Mouse (Mus musculus): ENCODE measurements around the gene Slc35e3.
"Not testable (repeated sequence)": the region's sequence is repeated elsewhere in the genome, so short reads cannot be mapped to it uniquely, and the experiment has no call there.

Gene Slc35e3

DNA sequence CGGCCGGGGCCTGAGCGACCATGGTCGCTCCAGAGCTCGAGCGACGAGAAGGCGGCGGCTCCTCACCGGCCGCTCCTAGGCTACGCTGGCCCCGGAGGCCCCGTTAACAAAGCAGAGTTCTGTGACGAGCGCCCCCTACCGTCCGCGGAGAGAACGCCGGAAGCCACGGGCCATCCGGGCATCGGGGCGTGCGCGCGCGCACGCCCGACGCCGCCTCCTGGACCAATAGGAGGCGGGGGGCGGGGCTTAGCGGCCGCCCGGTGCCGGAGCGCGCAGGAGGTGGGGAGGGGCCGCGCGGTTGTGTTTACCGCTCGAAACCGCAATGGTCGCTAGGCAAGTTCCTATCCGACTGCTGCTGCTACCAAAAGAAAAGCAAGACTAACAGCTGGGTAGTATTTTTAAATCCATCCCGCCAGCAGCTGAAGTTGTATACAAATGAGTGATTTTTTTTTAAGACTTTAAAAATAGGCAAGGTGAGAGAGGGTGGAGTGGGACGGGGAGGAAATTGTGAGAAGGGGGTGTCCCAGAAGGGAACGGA is 35.5 kb downstream of the Slc35e3 start, which contains the start of gene Mdm2:
Gene Mdm2 (minus strand): TSS at position 155 of the 538 bp plus-strand sequence.
- DNase-seq = peak; percentile 94

- peak; percentile 84 for DNase-seq
These were observed 36.1 kb downstream of the Slc35e3 start for GRCm38 (mm10) chr10:117709930-117710603.

- DNase-seq = no peak
These were observed 36.8 kb downstream of the Slc35e3 start for GRCm38 (mm10) chr10:117709326-117709830.

DNA sequence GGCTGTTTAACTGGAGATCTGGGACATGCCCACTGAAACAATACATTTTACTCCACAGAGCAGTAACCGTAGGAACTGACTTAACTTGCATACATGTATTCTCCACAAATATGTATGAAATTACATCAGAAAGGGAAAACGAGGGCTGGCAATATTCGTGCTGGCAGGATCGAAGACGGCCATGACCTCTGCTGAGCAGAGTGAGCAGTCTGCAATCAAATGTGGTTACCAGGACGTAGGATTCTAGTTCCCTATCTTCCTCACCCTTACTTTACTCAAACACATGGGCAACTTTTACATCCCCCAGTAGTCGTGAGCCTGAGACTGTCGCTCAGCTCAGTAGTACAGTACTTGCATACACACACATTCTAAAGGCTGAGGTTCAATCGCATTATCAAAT is 37.3 kb downstream of the Slc35e3 start:
- no peak for DNase-seq

GRCm38 (mm10) chr10:117708376-117708775 is 37.8 kb downstream of the Slc35e3 start:
- no peak for DNase-seq

DNA sequence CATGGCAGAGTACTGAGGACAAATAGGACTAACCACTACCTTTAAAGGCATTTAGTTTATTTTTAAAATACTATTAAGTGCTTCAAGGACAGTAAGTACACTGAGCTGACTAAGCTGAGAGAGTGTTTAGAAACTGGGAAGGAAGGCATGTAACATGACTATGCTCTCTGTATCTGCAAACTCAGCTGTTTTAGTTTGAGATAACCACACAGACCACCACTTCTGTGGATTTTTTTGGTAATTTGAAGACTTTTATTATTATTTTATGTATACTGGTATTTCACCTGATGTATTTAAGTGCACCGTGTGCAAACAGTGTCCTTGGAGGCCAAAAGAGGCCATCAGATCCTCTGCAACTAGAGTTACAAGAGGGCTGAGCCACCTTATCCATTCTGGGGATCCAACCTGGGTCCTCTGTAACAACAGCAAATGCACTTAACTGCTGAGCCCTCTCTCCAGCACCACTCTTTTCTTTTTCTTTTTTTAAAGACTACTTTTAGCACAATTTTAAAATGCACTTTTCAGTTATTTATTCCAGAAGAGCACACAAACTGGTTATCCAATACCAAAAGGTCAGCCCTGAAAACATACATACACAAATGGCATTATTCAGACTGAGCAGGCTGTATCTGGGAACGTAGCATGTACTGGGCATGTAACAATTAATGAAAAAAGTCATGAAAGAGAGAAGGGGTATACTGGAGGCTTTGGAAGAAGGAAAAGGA is 38.9 kb downstream of the Slc35e3 start:
- DNase-seq = no peak

- DNase-seq = no peak
These were observed 39.7 kb downstream of the Slc35e3 start for GRCm38 (mm10) chr10:117706440-117706839.

- no peak for DNase-seq
These were observed 40.4 kb downstream of the Slc35e3 start for GRCm38 (mm10) chr10:117705806-117706205.

GRCm38 (mm10) chr10:117704964-117705335 is 41.2 kb downstream of the Slc35e3 start:
- no peak for DNase-seq

DNA sequence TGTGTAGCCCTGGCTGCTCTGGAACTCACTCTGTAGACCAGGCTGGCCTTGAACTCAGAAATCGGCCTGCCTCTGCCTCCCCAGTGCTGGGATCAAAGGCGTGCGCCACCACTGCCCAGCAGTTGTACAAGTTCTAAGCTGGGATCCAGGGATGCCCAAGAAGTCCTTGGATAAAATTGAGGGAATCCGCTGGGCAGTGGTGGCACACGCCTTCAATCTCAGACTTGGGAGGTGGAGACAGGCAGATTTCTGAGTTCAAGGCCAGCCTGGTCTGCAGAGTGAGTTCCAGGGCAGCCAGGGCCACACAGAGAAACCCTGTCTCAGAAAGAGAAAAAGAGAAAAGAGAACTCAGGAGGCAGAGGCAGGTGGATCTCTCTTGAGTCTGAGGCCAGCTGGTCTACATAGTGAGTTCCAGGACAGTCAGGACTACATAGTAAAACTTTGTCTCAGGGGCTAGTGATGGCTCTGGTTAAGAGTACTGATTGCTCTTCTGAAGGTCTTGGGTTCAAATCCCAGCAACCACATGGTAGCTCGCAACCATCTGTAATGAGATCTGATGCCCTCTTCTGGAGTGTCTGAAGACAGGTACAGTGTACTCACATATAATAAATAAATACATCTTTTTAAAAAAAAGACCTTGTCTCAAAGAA is 41.7 kb downstream of the Slc35e3 start:
- not testable (repeated sequence) for DNase-seq

DNA sequence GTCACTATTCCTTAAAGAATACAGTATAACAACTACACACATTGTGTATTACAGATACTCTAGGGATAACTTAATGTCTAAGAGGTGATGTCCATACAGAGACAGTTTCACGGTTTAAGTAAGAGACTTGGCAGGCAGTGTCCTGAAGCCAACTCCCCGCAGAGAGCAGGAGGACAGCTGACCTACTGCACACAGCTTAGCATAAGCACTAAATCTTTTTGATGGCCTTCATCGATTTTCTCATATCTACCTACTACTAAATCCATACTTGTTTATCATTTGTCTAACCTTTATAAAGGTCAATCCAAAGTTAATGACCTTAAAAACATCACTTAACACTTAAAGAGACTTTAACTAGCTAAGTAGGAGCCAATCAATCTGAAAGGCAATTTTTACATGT is 42.7 kb downstream of the Slc35e3 start:
- no peak for DNase-seq

GRCm38 (mm10) chr10:117702024-117702833 is 43.9 kb downstream of the Slc35e3 start:
- no peak for DNase-seq

DNA sequence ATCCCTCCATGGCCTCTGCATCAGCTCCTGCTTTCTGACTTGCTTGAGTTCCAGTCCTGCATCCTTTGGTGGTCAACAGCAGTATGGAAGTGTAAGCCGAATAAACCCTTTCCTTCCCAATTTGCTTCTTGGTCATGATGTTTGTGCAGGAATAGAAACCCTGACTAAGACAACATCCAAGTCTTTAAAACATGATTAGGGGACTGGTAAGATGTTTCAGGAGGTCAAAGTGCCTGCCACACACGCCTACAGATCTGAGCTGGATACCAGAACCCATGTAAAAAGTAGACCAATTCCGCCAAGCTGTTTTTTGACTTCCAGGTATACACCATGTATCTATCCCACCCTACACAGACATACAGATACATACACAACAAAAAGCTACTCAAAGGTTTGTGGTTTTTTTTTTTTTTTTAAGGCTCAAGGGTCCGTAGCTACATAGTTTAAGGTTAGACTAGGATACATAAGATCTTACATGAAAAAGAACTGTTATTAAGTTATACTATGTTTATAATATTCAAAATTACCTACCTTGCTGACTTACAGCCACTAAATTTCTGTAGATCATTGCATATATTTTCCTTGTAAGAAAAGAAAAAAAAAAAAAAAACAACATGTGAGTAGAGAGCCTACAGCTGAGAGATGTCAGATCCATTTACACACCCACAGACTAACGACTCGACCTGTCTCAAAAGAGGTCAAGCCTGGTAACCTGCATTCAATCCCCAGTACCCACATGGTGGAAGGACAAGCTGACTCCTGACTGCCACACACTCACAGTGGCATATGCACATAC is 44.9 kb downstream of the Slc35e3 start:
- no peak for DNase-seq

DNA sequence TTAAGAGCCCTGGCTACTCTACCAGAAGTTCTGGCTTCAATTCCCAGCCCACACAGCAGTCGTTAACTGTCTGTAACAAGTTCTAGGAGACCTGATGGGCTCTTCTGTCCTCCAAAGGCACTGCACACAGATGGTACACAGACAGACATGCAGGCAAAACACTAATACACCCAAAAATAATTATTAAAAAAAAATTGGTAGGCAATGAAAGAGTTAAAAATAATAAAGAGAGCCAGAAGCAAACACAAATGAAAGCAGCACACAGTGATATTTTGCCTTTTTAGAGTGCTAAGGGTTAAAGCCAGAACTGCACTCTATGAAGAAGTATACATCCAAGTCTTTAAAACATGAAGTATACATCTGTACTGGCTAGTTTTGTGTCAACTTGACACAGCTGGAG is 45.7 kb downstream of the Slc35e3 start:
- no peak for DNase-seq

- no peak for DNase-seq
These were observed 46.3 kb downstream of the Slc35e3 start for GRCm38 (mm10) chr10:117699914-117700313.

GRCm38 (mm10) chr10:117698313-117699138 is 47.6 kb downstream of the Slc35e3 start:
- no peak for DNase-seq

- DNase-seq = no peak
These were observed 48.5 kb downstream of the Slc35e3 start for GRCm38 (mm10) chr10:117697561-117698115.

DNA sequence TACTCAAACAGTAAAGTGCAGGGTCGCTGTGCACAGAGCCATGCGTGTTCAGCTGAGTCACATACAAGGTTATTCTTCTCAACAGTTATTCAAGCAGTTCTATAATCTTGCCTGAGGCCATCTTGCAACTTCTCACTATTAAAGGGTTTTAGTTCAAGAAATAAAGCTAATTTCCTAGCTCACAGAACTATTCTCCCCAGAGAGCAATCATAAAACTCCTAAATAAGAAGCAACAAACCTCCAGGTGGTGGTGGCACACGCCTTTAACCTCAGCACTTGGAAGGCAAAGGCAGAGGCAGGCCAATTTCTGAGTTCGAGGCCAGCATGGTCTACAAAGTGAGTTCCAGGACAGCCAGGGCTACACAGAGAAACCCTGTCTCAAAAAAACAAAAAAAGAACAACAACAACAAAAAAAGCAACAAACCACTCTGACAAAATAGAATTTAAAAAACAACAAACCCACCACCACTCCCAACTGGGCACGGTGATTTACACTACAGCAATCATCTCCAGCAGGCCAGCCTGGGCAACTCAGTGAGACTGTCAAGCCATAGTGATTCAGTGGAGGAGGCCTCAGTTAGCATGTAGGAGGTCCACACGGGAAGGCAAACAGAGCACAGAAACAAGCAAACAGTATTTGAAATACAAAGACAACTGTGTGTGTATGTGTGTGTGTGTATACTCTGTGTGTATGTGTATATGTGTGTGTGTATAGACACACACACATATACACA is 49.2 kb downstream of the Slc35e3 start:
- DNase-seq = no peak

DNA sequence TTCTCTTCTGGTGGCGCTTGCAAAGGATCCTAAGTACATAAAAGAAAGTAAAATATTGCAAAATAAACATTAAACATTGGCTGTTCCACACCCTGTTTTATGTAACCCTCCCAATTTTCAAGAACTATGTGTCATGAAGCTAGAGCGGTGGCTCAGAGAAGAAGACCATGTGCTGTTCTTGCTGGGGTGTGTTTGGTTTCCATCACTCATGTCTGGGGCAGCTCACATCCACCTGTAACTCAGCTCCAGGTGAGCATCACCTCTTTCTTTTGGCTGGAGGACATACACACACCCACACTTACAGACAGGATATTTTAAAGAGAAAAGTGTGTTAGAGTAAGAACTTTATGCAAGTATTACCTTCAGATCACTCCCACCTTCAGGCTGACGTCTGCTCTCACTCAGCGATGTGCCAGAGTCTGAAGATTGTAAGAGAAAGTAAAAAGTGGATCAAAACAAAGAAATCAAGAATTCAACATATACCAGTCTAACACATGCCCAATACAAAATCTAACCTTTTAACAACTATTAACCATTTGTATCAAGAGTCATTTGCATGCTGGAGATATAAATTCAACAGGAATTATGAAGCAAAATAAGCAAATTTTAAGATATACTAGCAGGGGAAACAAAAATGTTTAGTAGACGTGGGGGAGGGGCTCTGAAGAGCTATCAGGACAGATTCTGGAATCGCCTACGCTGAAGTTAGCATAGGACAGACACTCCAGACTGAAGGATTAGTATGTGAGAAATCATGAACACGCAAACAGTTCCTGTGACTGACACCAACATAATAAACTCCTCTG is 49.9 kb downstream of the Slc35e3 start:
- DNase-seq = no peak

All from cerebellum, adult 9-11 months (tissue).